Mouse (Mus musculus): Measurements from ENCODE around the gene 1700029P11Rik.
"Not testable (repeated sequence)": the region's sequence is repeated elsewhere in the genome, so short reads cannot be mapped to it uniquely, and the experiment has no call there.

The 1700029P11Rik gene

DNA sequence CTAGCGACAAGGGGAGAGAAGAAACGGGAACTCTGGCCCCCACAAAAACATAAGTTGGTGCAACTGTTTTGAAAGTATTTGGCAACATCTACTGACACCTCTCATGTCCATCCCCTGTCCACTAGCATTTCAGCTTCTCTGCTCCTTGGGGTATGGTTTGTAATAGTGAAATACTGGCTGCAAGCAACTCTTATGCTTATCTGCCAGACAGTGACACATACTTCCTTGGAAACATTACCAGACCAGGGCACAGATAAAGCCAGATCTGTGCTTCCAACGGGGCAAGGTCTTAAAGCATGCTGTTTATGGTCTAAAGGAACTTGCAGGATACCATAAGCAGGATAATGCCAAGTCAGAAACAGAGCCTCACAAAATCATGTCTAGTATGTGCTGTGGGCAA lies 21.4 kb upstream of the 1700029P11Rik start:
- DNase-seq, result no peak

GRCm38 (mm10) chr15:81960171-81961077 lies 19.9 kb upstream of the 1700029P11Rik start, which contains the start of gene Pmm1:
TSS of gene Pmm1 (minus strand) at chr15:81960930.
- DNase-seq, result peak; percentile 100

DNA sequence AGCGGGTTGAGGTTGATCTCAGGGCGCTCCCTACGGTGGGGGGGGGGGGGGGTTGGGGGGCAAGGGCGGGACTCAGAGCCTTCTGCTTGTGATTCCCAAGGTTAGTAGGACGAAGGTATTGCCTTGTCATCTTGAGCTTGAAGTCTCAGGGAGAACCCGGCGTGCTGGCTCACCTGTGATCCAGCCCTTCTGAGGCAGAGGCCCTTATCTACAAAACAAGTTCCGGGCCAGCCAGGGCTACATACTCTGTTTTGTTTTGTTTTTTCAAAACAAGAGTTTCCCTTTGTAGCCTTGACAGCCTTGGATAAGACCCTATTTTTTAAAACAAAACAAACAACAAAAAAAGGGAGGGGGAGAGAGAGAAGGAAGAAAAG lies 19.3 kb upstream of the 1700029P11Rik start:
- DNase-seq, result no peak

DNA sequence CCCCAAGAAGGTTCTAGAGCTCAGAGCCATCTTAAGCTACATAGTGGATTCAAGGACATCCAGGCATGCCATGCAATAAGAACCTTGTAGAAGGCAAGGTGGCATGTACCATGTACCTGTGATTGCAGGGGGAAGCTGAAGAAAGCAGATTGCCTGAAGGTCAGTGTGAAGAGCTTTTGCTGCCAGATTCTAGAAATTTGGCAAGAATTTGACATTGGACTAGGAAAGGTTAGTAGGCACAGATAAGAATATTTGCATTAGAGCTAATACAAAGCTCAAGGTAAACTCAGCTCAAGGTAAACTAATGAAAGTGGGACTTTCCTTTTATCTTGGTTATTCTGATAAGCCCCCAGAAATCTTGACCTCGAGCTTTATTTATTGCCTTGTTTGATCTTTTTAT lies 16.1 kb upstream of the 1700029P11Rik start:
- DNase-seq, result no peak

DNA sequence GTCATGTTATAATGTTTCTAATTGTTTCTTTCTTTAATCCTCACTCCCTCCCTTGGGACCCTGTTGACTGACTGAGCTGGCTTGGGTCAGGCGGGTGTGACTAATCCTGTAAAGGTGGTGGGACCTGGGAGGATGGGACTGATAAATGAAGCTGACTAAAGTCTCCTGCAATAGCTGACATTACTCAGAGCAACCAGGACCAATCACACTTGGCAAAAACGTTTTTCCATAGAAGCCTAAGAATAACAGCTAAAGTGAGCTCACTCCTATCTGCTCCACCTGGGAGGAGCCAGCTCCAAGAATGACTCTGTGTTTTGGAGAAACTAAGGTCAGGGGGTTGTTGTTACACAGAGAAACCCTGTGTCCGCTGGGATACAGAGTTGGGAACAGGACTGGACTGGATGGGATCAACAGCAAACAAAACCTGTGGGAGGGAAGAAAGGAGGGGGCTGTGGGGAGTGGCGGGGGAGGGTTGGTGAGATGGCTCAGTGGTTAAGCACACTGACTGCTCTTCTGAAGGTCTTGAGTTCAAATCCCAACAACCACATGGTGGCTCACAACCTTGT lies 15.3 kb upstream of the 1700029P11Rik start:
- no peak for DNase-seq

DNA sequence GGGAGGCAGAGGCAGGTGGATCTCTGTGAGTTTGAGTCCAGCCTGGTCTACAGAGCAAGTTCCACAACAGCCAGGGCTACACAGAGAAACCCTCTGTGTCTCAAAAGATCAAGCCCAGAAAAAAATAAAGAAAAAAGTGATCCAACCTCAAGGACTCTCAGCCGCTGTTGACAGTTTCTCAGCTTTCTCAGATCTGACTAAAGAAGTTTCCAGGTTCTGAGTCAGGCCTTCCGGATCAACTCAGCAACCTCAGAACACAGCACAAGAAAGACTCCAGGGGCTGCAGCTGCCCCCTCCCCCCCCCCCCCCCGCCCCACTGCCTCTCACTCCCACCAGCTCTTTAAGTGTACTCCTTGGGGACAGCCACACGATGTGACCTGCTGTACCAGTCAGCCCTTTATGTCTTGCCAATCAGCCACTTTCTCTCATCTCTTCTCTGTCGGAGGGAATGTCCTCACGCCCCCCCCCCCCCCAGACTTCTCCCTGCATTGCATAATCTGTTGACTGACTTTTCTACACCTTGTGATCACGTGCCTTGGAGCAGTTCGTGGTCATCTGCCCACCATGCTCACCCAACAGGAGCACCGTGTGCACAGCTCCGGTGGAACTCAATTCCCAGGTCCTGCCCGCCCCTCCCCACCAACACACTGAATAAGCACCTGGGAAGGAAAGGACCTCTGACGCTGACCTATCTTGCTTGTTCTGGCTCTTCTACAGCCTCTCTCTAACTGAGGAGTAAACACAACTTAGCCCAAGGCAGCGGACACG lies 14.1 kb upstream of the 1700029P11Rik start:
- no peak for DNase-seq

- DNase-seq, result no peak
Observed at GRCm38 (mm10) chr15:81967821-81968220, 12.5 kb upstream of the 1700029P11Rik start.

- no peak for DNase-seq
Observed at GRCm38 (mm10) chr15:81968447-81968846, 11.9 kb upstream of the 1700029P11Rik start.

DNA sequence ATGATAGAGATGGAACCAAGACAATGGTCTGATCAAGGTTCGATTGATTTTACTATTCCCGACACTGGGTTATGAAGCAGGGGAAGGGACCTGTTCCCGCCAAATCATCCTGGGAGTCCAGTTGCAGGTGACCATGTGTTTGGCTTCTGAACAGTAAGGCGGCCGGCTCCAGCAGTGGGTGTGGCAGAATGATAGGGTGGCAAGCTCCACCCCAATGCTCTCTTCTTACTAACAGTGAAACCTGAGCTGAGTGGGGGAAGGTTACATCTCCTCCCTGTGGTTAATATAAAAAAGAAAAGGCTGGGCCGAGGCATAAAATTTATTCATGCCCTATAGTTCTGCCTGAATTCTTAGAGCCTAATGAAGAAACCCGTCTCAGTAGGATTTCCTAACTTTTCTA lies 11.2 kb upstream of the 1700029P11Rik start:
- DNase-seq, result no peak

DNA sequence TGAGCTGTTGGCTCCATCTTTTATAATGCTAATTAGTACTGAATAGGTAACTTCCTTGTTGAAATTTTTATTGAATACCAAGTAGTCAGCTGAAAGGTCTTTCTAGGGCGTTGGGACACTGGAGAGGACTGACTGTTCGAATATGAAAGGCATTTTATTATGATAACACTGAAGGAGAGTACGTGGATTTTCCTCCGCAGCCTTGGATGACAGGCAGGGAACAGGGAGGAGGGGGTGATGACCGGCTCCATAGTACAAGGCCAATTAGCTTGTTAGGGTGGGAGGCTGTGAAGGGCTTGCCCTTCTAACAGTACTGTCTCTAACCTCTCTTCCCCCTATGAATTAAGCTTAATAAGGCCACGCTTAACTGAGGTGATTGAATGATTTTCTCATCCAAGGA lies 10.7 kb upstream of the 1700029P11Rik start:
- DNase-seq, result not testable (repeated sequence)

- DNase-seq, result not testable (repeated sequence)
Observed at GRCm38 (mm10) chr15:81970498-81970897, 9.8 kb upstream of the 1700029P11Rik start.

DNA sequence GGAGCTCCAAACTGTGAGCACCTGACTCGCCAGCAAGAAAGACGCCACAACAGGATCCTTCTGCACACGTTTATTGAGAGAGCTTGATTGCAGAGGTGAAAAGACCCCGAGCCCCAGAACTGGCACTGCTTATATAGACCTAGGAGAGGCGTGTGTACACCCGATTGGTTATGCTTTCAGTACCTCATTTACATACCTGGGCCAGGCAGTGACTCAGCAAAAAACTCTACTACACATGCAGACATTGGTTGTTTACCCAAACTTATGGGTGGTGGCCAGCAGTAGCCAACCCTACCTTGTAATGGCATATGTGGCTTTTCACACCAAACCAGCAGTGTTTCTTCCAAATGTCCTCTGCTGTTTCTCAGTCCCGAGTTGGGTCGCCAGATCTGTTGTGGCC lies 5.2 kb upstream of the 1700029P11Rik start:
- DNase-seq, result not testable (repeated sequence)

GRCm38 (mm10) chr15:81982173-81982572 lies 1.8 kb downstream of the 1700029P11Rik start:
- no peak for DNase-seq

GRCm38 (mm10) chr15:81985267-81986161 lies 5.2 kb downstream of the 1700029P11Rik start:
- no peak for DNase-seq

DNA sequence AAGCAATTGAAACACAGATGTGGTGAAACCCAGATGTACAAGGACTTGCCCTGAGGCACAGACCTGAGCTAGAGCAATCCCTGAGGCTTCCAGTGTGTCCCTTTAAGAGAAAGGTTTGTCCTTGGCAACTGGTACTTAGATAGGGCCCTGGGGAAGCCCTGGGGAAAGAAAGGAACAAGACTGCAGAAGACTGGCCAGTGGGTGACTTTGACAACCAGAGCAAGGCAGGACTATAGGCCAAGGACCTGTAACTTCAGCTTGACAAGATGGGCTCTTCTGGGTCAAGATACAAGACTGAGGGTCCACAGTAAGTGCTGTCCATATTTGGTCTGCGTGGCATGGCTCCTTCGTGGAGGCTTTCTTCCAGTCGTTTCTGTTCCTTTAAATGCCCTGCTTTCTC lies 7.3 kb downstream of the 1700029P11Rik start, which contains the start of gene Xrcc6:
TSS of gene Xrcc6 (plus strand) at position 190 of the 400 bp plus-strand sequence.
- DNase-seq, result no peak

- DNase-seq, result peak; percentile 79 to 82
Observed at GRCm38 (mm10) chr15:81989371-81990062, 9.2 kb downstream of the 1700029P11Rik start.

DNA sequence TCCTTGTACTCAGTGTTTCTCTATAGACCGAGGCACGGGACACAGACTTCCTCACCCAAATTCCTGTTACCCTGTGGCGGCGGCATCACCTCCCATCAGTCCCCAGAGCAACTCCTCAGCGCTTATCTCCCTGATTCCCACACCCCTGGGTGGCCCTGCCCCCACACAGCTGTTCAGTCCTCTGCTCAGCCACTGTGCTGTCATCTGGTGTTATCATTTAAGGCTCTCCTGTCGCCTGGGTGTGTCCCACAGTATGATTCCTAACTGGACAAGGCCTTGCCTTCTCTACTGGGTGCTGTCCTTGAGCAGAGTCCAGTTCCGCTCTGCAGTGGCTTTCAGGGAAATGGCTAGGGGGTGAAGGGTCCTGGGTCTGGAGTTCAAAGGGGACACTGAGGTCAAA lies 10.2 kb downstream of the 1700029P11Rik start:
- no peak for DNase-seq

- DNase-seq, result no peak
Observed at GRCm38 (mm10) chr15:81993992-81994391, 13.7 kb downstream of the 1700029P11Rik start.

GRCm38 (mm10) chr15:82004257-82004656 lies 23.9 kb downstream of the 1700029P11Rik start:
- no peak for DNase-seq

DNA sequence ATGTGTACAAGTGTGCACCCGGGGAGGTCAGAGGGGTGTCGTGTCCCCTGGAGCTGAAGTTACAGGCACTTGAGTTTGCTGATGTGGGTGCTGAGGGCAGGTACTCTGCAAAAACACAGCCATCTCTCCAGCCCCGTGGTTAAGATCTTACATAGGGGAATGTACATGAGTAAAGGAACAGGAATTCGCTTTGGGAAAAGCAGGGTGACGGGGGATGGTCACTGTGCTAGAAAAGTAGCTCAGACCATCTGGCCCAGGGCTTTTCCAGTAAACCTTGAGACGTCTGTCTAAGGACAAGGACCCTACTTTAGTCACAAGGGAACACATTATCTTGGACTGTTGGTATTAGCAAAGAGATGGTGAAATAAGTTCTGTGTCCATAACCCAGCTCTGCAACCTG lies 31.6 kb downstream of the 1700029P11Rik start:
- DNase-seq, result no peak

DNA sequence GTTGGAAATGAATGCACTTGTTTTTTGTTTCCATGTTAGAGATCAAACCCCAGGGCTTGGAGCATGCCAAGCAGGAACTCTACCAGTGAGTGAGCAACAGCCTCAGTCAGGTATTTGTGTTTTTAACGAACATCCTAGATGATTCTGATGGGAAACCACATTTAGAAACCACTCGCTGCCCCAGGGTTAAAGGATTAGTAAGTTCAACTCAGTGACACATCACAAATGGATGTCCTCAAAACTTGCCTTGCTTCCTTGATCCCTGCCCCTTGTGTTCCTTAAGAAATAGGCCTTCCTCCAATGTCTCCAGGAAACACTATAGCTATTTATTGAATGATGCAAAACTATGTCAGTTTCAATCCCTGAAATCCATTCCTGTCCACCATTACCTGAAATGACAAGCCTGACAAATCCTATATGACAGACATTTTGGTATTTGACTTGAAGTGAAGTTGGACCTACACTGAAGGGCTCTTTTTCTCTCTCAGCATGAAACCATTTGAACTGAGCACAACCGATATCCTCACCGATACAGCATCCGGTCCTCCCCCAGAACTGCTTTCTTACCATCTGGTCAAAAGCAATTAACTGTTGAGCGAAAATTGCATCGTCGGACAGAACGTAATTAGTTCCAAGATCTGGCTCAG lies 34.5 kb downstream of the 1700029P11Rik start:
- no peak for DNase-seq
